Mouse (Mus musculus): ENCODE measurements around the gene Ddx43.

- TF ChIP-seq POLR2A (IDR thresholded peaks at IDR 0.05; ENCODE audit: control insufficient read depth, low read depth, low read length), result no peak
- TF ChIP-seq CTCF (IDR thresholded peaks at IDR 0.05; ENCODE audit: control insufficient read depth, insufficient read depth, insufficient replicate concordance, low read depth, low read length), result no peak
Measured at GRCm38 (mm10) chr9:78430486-78430885, 34.9 kb downstream of the Ddx43 start.

Measured in testis, adult 2 months (tissue).